Mouse (Mus musculus) heart, postnatal 36 days (tissue): ENCODE results near the gene Prkx. TPM values are rescaled to one million over a fixed set of nuclear protein-coding genes. Genes with fewer than 3 reads are reported as not detected.
A peak's percentile ranks its signal among the peaks of the same experiment; 100 is the strongest.

Source experiments
- DNase-seq, 2 experiments: peaks; one replicate each; pipeline ENCODE4 v3.0.0; 2021 to 2022
- intact Hi-C: fragments of 180-260 bp; cut with DNase I; formaldehyde crosslinking; loops from one replicate; pipeline ENCODE4 v1.15.1; 2025
- total RNA-seq, 2 experiments: library from RNA; stranded (reverse); gene quantifications; 2 replicates each; pipeline ENCODE4 v1.2.3; 2021

The Prkx gene
- total RNA-seq: 10 to 100 TPM; 15.5 to 16.2 TPM

DNA sequence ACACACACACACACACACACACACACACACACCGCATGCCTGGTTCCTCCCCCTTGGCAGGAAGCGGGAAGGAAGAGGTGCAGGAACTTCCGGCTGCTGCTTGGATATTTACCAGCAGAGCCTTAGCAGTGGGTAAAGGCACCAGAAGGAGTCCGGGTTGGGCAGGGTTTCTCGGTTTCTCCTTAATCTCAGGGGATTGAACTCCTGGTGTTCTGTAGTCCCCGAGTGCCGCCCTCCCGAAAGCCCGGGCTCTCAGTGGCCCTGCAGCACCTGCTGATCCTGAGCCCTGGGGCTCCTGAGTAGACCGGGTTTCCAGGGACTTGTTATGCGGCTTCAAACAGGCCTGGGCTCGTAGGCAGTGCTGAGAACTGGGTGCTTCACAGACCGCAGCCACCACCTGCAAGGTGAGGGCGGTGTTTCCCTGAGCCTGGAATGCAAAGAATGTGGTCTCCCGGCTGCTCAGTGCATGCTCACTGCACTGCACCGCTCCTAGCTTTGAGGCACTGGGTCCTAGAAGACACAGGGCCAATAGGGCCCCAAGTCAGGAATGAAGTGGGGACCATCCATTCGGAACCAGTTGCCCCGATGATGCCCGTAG, at the start of gene Prkx:
Gene Prkx (minus strand): TSS at position 41 of the 598 bp plus-strand sequence.
- intact Hi-C loops: loop anchor here (10.0 kb wide), 1 partner anchor 292 kb away; no protein-coding TSS in a partner anchor
- no peak for DNase-seq

DNA sequence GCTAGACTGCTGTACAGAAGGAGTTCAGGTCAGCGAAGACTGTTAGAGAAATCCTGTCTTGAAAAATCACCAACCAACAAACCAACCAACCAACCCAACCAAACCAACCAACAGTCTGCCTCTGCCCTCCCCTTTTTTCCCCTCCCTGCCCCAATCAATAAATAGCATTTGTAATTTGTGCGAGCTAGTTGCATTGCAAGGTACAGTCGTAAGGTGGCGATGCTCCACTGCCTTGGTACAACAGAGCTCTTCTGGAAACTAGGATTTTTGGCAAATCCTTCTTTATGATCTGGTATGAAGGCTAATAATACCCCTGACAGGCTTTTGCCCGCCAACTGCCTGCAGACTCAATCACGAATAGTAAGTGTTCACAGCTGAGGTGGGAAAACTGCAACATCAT, 16.0 kb upstream of the Prkx start:
- intact Hi-C loops: no loop called here
- no peak for DNase-seq

DNA sequence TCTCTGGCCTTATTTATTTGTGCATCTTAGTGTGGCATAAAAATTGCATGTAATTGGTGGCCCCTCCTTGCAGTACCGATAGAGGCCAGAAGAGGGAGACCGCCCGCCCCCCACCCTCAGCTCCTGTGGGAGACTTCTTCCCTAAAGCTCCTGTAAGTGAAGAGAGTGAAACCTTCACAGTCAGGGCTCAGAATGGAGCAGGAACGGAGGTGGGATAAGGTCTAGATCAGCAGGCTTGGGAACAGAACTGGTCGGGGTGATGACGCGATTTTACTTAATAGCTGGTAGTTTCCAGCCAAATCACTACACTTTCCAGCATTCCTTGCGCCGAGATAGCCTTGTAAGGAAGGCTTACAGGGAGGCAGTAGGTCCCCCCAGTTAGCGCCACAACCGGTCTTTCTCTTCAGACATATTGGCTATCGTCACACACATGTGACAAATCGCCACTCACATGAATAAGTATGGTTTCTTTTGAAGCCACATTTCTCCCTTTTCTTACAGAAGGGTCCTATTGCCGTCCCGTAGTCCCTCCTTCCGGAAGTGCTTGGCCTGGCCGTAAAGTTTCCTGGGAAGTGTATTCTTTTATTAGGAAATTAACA, 14.6 kb upstream of the Prkx start:
- peak; percentile 52 to 81 for DNase-seq
- intact Hi-C loops: loop anchor here (1.0 kb wide), 1 partner anchor 69 kb away; no protein-coding TSS in a partner anchor

DNA sequence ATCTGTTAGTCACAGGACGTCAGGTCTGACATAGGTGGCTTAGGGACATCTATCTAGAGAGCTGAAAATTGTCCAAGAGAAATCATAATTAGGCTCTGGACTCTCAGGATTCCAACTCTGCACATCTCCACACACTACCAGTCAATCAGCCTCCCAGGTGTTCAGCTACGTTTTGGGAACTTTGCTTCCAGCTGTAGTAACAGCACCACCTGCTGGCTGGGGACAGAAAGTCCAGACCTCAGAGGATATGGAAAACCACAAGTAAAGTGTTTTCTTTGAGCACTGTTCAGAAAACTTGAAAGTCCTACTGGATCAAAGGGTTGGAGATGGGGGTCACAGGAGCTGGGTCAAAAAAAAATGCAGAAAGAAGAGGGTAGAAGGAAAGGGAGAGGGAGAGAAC, 12.5 kb upstream of the Prkx start:
- DNase-seq: peak; percentile 47 to 52

DNA sequence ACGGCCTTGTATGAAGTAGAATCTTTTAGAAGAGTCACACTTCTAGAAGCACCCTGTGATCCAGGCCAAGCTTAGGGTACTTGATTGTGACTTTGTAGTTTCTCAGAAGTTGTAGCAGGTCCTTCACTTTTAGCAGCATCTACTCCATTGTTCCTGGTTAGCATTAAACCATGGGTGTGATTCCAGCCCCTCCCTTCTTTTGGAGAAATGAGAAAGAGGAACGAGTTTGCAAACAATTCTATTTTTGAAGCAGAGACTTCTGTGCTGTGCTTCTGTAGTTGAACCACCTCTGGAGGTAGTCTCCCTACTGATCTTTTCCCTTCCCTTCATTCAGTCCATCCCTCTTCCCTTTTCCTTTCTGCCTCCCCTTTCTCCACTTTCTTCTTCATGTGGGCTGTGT, 6.2 kb upstream of the Prkx start:
- DNase-seq: no peak
- intact Hi-C loops: loop anchor here (10.0 kb wide), 1 partner anchor 477 kb away; no protein-coding TSS in a partner anchor

More for the DNA sequence above, 12.5 kb upstream of the Prkx start:
- intact Hi-C loops: loop anchor here (10.0 kb wide), 1 partner anchor 484 kb away; no protein-coding TSS in a partner anchor

DNA sequence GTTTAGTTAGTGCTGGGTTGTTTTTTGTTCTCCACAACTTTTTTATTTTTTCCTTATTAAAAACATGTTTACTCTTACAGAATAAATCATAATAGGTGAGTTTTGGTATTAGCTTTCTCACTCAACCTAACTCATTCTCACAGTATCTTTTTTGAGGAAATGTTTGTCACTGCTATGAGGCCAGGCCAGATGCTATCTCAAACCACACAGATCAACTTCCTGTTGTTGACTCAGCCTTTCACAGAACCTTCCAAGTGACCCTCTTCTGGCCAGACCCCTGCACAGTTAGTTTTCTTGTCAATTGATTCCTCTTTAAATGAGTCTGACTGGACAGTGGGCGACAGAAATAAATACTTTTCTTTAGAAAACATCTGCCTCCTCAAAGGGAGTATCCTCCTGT, 5.5 kb upstream of the Prkx start:
- no peak for DNase-seq
- intact Hi-C loops: loop anchor here (10.0 kb wide), 1 partner anchor 477 kb away; no protein-coding TSS in a partner anchor

DNA sequence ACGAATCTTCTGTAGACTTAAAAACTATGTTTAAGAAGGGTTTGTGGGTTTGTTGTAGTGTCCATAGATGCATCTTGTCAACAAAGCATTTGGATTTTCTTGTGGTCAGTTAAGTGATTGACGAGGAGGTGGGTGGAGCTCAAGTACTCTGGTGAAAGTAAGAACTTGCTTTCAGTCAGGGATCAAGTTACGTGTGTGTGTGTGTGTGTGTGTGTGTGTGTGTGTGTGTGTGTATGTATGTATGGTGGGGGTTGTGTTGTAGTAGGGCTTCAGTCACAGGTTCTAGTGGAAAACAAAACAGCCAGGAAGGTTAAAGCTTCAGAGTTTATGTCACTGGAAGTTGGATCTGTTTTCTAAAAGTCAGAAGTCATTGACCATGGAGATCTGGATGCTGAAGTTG, 3.5 kb upstream of the Prkx start:
- intact Hi-C loops: loop anchor here (10.0 kb wide), 1 partner anchor 295 kb away; no protein-coding TSS in a partner anchor
- no peak for DNase-seq

DNA sequence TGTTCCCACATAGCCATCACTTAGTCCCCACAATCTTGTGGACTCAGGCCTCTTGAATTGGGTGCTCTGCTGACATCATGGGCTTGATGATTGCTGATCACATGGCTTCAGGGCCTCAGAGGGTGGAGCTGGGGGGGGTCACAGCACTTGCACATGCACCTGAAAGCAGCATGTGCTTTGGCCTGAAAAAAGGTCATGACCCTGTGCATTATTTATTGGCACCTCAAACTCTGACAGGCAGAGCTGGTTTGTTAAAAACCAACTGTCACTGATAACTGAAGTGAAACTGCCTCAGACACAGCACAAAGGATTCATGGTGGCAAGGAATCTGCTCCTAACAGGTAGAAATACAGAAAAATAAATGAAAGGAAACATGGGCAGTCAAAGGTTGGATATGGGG, 1.7 kb upstream of the Prkx start:
- no peak for DNase-seq
- intact Hi-C loops: loop anchor here (10.0 kb wide), 1 partner anchor 293 kb away; no protein-coding TSS in a partner anchor

DNA sequence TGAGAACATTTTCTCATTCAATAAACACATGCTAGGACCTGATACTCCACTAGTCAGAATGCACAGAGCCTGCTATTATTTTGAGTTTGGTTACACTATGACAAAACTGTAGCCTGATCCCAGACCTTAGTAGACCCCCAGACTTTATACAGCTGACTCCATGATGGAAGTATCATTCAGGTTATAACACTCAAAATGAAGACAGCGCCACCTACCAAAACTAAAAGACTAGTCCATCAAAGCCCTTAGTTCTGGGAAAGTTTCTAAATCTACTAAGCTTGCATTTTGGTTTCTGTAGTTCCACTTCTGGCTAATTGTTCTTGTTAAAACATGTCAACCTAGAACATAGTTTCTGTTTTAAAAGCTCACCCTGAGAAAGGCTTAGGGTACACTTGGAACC, 838 bp upstream of the Prkx start:
- no peak for DNase-seq
- intact Hi-C loops: loop anchor here (10.0 kb wide), 1 partner anchor 292 kb away; no protein-coding TSS in a partner anchor

DNA sequence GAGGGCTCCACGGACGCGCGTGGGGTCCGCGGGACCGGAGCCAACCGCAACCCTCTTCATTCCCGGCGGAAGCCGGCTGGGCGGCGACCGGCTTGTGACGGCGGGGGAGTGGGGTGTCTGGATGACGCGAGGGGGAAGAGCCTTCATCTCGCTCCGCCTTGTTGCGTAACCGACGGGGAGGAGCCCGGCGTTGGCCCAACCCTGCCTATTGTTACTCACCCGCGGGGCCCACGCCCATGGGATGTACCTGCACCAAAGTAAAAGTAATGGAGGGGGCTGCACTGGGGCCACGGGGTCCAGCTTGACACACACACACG, 262 bp downstream of the Prkx start:
- intact Hi-C loops: loop anchor here (10.0 kb wide), 1 partner anchor 291 kb away; no protein-coding TSS in a partner anchor
- peak; percentile 89 for DNase-seq

DNA sequence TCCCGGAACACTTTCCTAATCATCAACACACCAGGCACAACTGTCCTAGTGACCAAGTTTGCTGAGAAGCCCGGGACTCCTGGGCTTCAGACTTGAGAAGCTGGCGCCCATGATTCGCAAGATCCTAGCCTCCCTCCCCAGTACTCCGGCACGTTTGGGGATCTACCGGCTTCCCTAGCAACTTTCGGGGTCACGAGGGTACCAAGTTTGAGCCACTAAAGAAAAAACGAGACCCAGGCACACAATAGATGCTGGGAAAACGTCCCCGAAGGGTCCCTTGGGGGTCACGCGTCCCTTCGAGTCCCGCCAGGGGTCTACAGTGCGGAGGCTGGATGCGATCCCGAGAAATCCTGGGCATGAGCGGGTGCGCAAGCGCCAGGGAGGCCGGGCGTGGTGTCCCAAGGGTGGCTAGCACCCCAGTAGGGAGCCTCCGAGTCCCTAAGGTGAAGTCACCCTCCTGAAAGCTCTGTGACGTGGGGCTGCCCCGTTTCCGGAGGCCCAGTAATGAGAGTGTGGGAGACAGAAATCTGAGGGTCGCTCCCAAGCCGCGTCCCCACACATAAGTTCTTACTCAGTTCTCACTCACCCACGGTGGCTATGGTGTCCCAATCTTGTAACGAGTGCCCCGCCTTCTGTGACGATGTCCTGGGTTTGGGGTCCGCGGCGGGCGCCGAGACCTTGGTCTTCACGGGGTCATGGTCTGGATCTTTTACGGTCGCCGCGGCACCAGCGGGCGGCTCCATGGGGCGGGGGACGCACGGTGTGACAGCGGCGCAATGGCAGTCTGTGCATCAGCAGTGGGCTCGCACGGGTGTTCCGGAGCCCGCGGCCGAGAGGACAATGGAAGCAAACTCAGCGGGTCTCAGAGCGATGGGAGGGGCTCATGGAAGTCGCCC, 868 bp downstream of the Prkx start:
- DNase-seq: no peak
- intact Hi-C loops: loop anchor here (10.0 kb wide), 1 partner anchor 290 kb away; no protein-coding TSS in a partner anchor

DNA sequence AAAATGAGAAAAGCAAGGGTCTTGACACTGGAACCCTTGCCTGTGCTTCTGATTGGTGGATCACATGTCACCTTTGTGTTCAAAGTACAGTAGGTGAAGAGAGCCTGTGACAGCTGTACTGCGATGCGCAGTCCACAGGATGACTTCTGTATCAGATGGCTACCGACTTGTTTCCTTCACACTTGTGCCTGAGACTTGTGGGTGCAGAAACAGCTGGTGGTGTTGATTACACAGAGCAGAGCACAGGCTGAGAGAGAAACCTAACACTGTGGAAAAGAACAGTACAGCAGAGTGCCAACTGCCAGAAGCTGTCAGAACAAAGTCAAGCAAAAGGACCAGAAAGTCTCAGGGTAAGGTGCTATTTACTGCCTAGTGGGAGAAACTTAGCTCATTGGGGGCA, 7.4 kb downstream of the Prkx start:
- intact Hi-C loops: no loop called here
- no peak for DNase-seq

DNA sequence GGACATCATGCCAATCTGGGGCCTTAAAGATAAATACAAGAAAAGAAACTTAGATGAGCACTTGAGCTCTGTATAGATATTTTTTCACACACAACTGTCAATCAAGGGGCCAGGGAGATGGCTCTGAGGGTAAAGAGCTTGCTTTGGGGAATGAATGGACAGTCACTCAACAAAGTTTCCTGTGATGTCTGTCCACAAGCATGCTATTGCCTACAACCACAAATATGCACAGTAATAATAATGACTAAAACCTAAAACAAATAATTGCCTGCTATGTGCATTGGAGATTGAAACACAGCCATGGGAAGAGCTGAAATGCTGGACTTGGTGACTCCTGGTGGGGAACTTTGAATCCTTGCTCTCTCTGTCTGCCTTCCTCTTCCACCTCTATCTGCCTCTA, 9.7 kb downstream of the Prkx start:
- no peak for DNase-seq
- intact Hi-C loops: no loop called here

DNA sequence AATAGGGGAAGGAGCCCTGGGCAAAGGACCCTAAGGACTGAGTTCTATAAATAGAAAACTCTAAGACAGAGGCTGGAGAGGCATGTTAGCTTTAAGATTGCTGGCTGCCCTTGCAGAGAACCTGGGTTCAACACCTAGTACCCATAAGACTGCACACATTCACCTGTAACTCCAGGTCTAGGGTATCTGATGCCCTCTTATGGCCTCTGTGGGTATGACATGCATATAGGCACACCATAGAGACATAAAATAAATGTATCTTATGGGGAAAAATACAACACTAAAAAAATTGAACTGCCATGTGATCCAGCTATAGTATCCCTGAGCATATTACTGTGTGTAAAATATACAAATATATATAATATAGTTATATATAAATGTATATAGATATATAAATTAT, 18.3 kb downstream of the Prkx start:
- intact Hi-C loops: no loop called here
- DNase-seq: no peak

DNA sequence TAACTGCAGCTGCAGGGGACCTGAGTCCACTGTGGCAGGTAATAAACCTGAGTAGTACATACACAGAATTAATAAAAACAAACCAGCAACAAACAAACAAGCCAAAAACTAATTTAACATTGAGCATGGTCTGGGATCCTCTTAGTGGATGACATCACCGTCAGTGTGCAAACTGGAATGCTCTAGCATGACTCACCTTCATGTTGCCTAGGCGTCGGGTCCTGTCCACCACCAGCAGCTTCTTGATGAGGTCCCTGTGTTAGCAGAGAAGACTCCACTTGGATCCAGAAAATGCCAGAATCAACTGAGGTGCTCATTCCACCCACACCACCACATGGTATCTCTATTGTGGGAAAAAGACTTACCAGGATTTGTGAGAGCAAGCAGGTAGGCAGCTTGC, 30.9 kb downstream of the Prkx start:
- intact Hi-C loops: no loop called here
- DNase-seq: no peak

DNA sequence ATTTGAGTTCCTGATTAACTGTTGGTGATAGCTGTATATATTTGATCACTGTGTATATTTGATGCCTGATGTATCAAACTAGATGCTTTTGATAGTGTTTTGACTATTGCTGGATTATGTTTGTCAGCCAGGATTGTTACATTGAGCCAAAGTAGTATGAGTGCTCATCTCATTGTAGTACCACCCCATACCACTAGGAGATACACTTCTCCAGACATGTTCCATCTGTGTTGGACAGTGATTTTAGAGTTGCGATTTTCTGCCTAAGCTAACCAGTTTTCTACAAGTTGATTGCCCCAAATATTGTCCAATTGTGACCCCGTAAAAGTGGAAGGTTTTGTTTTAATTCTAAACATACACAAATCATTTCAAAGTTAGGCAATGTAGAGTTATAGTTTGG, 51.8 kb downstream of the Prkx start:
- intact Hi-C loops: no loop called here

DNA sequence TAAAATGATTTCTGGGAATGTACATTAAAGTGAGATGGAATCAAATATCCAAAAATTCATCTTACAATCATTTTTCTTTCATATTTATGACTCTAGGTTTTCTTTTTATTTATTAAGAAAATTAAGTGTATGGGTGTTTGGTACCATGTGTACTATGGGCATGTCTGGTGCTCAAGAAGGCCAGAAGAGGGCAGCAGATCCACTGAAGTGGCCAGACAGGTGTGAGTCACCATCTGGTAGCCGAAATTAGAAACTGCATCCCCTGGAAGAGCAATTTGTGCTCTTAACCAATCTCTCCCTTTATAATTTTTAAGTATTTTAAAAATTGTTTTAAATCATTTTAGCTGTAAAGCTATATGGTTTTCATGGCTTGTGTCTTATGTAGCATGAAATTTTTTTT, 54.7 kb downstream of the Prkx start:
- intact Hi-C loops: loop anchor here (1.0 kb wide), 1 partner anchor 69 kb away; no protein-coding TSS in a partner anchor
- peak; percentile 4 to 7 for DNase-seq

More for the DNA sequence above, 51.8 kb downstream of the Prkx start:
- no peak for DNase-seq

DNA sequence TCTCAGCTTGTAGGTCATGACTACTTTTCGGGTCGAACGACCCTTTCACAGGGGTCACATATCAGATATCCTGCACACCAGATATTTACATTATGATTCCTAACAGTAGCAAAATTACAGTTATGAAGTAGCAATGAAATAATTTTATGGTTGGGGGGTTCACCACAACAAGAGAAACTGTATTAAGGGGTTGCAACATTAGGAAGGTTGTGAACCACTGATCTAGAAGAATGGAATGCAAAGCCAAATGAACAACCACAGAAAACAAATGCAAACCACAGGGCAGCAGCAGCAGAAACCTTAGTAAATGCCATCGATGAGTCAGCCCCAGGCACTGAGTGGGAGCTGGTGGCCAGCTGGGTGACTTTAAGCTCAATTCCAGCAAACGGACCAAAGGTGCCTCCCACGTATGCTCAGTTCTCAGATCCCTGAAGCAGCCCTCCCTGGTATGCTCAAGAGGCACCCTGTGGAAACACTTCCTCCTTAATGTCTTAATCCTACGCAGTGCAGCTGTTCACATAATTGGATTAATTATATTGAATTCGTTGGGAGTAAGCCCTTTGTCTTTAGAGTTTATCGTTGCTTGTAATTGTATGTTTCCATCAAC, 62.0 kb downstream of the Prkx start:
- intact Hi-C loops: no loop called here
- no peak for DNase-seq

DNA sequence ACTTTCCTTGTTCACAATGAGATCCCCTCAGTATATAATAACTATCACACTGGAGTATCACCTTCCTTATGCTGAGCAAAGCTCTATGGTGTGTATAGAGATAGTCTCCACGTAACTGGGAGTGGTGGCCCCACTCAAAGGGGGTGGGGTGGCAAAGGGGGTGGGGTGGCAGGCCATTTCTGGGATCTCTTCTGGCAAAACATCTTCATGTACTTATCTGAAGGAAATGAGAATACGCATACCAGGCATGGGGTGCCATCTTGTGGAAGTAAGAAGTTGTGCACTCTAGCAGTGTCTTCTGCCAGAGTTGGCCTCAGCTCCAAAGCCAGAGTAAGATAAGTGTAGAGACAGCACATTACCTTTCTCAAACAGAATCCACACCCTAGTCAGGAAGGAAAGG, 75.8 kb downstream of the Prkx start:
- DNase-seq: peak; percentile 10 to 21
- intact Hi-C loops: loop anchor here (5.0 to 10.0 kb wide), 4 partner anchors 68 to 1035 kb away; no protein-coding TSS in a partner anchor
